Mouse (Mus musculus): ENCODE data around the gene Akap8.
A peak's percentile ranks its signal among the peaks of the same experiment; 100 is the strongest.

The Akap8 gene

DNA sequence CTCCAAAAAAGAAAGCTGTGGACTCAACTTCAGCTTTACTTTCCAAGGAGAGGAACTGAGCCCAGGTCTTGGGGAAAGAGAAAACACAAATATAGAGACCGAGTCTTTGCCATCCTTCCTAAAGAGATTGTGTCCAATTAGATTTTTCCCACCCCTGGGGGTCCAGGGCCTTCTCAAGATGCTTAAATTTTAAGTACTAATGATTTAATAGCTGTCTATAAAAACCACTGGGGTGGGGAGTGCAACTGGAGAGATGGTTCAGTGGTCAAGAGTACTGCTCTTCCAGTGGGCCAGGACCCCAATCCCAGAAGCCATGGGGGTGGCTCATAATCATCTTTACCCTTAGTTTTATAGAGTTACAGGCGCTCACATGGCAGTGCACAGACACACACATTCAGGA is 27.4 kb upstream of the Akap8 start:
- DNase-seq, result no peak

GRCm38 (mm10) chr17:32341102-32341501 is 20.1 kb upstream of the Akap8 start:
- no peak for DNase-seq

DNA sequence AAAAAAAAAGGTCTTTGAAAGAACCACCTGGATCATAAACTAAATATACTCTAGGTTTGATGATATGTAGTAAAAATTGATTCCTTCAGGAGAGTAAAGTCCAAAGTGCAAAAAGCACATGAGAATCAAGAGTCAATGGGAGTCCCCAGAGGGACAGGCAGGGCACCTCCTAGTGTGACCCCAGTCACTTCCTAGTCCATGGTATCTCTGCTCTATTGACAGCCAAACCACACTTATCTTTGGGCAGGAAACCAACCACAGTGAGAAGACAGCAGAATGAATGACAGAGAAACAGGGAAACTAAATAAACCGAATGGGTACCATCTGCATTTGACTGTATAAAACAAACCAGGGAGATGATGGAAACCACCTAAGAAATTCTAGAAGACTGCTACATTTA is 19.1 kb upstream of the Akap8 start:
- DNase-seq, result no peak

- no peak for DNase-seq
These were observed 14.8 kb upstream of the Akap8 start for GRCm38 (mm10) chr17:32335869-32336268.

DNA sequence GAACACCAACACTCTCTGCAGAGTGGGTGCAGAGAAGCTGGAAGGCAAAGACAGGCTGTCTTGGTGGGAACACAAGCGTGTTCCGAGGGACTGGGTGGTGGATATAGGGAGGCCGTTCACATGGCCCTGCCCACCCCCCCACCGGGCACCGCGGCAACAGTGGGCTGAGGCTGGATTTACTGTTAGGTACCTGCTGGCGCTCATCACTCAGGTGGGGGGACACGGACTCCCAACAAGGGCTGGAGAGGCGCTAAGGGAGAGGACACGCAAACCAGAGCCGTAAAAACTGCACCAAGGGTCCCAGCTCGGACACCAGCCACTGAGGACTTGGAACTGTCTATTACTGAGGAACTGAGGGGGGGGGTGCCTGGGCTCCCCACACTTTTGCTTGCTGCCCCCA is 13.9 kb upstream of the Akap8 start:
- DNase-seq, result no peak

DNA sequence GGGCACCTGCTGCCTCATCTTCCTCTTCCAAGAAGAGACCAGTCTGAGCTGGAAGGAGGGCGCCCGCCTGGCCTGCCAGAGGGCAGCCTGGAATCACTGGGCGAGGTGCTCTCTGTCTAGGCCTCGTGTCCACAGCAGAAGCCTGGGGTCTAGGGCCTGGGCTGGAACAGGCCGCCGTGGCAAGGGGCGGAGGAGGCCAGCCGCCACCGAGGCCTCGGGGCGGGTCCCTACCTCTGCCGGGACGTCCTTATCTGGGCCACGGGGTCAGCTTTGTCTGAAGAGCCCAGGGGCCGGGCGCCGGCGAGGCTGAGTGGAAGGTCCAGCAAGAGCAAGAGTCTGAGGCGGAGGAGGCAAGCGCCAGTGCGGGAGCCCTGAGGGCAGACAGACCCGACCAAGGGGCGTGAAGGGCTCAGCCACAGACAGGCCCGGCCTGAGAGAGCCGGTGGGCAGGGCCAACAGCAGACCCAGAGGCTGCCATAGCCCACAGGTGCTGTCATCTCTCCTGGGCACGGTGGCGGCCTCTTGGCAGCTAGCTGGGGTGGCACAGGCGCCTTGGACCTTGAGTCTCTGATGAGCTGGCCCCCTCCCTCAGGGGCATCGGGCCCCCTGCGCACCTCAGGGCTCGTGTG is 12.8 kb upstream of the Akap8 start:
- no peak for DNase-seq

DNA sequence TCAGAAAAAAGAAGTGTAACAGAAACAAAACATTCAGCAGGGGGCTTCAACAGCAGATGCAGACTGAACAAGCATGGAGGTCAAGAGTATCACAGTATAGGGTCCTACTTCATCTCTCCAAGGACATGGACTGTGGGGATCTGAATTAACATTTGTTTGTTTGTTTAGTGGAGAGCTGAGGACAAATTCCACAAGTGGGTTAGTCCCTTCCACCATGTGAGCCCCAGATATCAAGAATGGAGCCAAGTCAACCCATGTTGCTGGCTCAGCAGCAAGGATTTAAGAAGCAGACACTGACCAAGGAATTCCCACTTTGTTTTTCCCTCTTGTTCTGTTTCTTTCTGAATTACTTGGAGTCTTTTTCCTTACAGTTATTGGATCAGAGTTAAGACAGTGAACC is 6.5 kb upstream of the Akap8 start:
- DNase-seq, result no peak

GRCm38 (mm10) chr17:32322809-32323208 is 1.8 kb upstream of the Akap8 start:
- no peak for DNase-seq

GRCm38 (mm10) chr17:32321836-32322235 is 798 bp upstream of the Akap8 start:
- DNase-seq, result no peak

DNA sequence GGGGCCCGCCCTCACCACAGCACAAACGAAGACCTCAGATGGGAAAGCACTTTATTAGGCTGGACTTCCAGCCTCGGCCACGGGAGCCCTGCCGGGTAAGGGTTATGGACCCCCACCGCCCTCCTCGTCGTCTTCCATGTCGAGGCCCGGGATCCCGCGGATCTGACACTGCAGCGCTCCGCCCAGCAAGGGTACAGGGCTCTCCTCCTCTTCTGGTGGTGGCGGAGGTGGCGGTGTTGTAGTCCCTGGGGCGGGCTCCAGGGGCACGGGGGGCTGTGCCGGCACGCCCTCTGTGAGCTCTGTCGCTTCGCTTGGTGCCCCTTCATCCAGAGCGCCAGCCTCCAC is 324 bp upstream of the Akap8 start:
- DNase-seq, result no peak

- DNase-seq, result no peak
These were observed 1.1 kb downstream of the Akap8 start for GRCm38 (mm10) chr17:32319950-32320349.

- DNase-seq, result no peak
These were observed 3.3 kb downstream of the Akap8 start for GRCm38 (mm10) chr17:32317708-32318107.

DNA sequence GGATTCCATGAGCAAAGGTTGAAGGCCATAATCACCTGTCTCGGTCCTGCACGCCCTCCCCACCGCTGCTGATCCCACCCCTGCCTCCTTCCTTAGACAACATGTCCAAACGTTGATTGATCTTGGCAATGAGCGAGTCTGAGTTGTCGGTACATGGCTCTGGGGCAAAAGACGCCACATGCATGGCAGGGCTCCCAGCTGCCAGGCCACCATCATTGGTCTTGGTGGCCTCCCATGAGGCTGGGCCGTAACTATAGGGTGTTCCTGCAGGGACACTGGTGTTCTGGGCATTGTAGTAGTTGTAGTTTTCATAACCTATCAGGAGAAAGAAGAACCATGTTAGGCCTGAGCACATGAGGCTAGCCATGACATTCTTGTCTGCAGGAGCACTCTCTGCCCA is 4.0 kb downstream of the Akap8 start:
- no peak for DNase-seq

DNA sequence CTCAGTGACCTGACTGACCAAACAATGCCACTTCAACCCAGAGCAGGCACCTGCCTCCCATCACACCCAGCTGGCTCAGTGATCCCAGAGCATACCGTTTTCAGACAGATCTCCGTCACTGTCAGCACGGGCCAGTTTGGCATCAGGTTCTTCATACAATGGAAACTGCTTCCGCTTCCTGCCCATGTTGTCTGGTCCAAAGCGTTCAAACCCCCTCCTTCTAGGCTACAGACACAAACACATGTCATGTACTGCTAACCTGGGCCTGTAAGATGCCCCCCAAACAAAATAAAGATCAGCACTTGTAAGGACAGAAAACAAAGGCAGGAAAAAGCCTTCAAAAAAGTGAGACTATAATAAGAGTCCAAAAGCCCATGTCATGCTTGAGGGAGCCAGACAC is 5.5 kb downstream of the Akap8 start:
- no peak for DNase-seq

GRCm38 (mm10) chr17:32313892-32314291 is 7.1 kb downstream of the Akap8 start:
- no peak for DNase-seq

- peak; percentile 42 for DNase-seq
These were observed 8.2 kb downstream of the Akap8 start for GRCm38 (mm10) chr17:32312801-32313200.

- DNase-seq, result no peak
These were observed 13.1 kb downstream of the Akap8 start for GRCm38 (mm10) chr17:32307963-32308362.

- DNase-seq, result no peak
These were observed 22.9 kb downstream of the Akap8 start for GRCm38 (mm10) chr17:32298125-32298524.

- no peak for DNase-seq
These were observed 25.1 kb downstream of the Akap8 start for GRCm38 (mm10) chr17:32295901-32296300.

DNA sequence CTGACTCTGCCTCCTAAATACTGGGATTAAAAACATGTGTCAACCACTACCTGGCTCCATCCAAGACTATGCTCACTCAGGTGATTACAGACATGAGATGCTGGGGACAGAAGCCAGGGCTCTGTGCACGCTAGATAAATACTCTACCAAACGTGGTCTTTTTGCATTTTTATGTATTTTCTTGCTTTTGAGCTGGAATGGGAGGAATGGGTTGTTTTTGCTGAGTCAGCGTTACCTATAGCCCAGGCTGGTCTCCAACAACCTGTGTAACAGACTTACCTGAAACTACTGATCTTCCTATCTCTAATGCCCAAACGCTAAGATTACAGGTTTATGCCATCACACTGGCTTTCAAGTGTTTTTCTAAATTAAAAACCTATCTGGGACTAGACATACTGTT is 25.9 kb downstream of the Akap8 start:
- no peak for DNase-seq

GRCm38 (mm10) chr17:32285138-32285670 is 35.8 kb downstream of the Akap8 start:
- no peak for DNase-seq

DNA sequence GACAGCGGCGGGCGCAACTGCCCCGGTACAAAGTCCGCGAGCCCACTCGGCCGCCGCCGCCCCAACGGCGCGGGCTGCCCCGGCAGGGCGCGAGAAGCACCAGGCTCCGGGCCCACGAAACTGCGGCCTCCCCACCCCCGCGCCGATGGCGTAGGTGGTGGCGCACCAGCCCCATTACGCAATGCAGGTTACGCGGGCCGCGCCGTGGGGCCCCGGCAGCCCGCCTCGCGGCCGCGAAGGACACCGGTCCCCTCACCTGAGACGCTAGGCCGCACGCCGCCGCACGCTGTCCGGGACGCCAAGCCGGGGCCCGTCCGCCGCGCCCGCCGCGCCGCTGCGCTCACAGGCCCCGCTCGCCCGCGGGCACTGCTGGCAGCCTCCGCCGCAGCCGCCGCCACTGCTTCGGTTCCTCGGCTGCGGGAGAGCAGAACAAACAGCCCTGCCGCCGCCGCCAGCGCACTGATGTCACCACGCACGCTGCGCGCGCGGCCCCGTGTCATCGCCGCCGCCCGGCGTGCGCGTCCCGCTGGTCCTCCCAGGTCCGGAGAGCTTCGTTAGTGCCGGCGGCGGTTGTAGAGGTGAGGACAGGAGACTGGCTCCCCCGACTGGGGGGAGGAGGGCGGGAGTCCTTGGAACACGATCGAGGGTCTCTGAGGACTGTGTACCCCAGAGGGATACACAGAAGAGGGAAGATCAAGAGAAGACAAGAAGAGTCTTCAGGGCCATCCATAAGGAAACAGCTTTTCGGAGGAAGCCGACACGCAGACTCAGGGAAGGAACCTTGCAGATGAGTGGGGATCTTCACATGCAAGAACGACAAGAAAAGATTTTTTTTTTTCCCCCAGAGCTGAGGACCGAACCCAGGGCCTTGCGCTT is 36.5 kb downstream of the Akap8 start, which contains the start of gene Brd4:
Brd4 (minus strand) TSS at position 461 of the 876 bp plus-strand sequence.
- peak; percentile 93 for DNase-seq

GRCm38 (mm10) chr17:32283771-32284221 is 37.2 kb downstream of the Akap8 start:
- DNase-seq, result peak; percentile 52

GRCm38 (mm10) chr17:32283341-32283740 is 37.7 kb downstream of the Akap8 start:
- peak; percentile 23 for DNase-seq

Measured in cerebellum, adult 8-10 months (tissue).